Mouse (Mus musculus): ENCODE data around the gene Mphosph10. TPM values are rescaled to one million over a fixed set of nuclear protein-coding genes. Genes with fewer than 3 reads are reported as not detected.
A peak's percentile ranks its signal among the peaks of the same experiment; 100 is the strongest.

Mphosph10 gene
- polyA plus RNA-seq, 1 experiment from 2014 or later, result 57.2 TPM

- 9% methylated on average over 1 of the region's 1 CpGs for WGBS
- Histone ChIP-seq H3K4me3 (ENCODE audit: low read depth, low read length) (no peak overlapping the region), H3K9me3 (ENCODE audit: control insufficient read depth, low read length) (no peaks in the 10 kb centered on the region), H3K27me3 (ENCODE audit: control insufficient read depth, insufficient read depth, low read length) (no peaks in the 10 kb centered on the region), H3K4me1 (ENCODE audit: control insufficient read depth, insufficient read depth, low read length) (no peaks in the 10 kb centered on the region), H3K36me3 (ENCODE audit: control insufficient read depth, insufficient read depth, low read length) (no peaks in the 10 kb centered on the region), H3K4me2 (no peak overlapping the region), H3K27ac (ENCODE audit: low read depth, low read length) (no peak overlapping the region), H3K9ac (ENCODE audit: low read length) (no peak overlapping the region)
- ATAC-seq (ENCODE audit: low FRiP score) (peak; percentile 82; the same call in 1 of the 2 replicates), DNase-seq (ENCODE audit: low spot score, missing footprints) (peak; percentile 98)
Measured at GRCm38 (mm10) chr7:64326892-64327291, 65.2 kb downstream of the Mphosph10 start.

Other genes with a start within 250 kb of the Mphosph10 start
- gene Trpm1, start 238.4 kb downstream of the Mphosph10 start, polyA plus RNA-seq (2014; fragmentation: Nextera tagmentation; extraction: Ambion mirVana), result 0.37 and 0.41 TPM in 2 replicates
- gene Mtmr10, start 104.6 kb downstream of the Mphosph10 start, polyA plus RNA-seq (2014; fragmentation: Nextera tagmentation; extraction: Ambion mirVana), result 17.7 and 17.8 TPM in 2 replicates
- gene Fan1, start 18.2 kb downstream of the Mphosph10 start, polyA plus RNA-seq (2014; fragmentation: Nextera tagmentation; extraction: Ambion mirVana), result 5.8 and 6.8 TPM in 2 replicates
- gene Mcee, start 339 bp upstream of the Mphosph10 start, polyA plus RNA-seq (2014; fragmentation: Nextera tagmentation; extraction: Ambion mirVana), result 43.2 and 45.6 TPM in 2 replicates
- gene Apba2, start 109.4 kb upstream of the Mphosph10 start, polyA plus RNA-seq (2014; fragmentation: Nextera tagmentation; extraction: Ambion mirVana), result 68.3 and 82.4 TPM in 2 replicates

All from midbrain, embryonic 11.5 days (tissue).